Mouse (Mus musculus) forebrain, embryonic 14.5 days (tissue): ENCODE measurements around the gene Adam11. TPM values are rescaled to one million over a fixed set of nuclear protein-coding genes. Genes with fewer than 3 reads are reported as not detected.

Experiments
- ATAC-seq: fragments of 200-750 bp; cut with Nextera tagmentation; 2 replicates; pipeline ENCODE4 v1.8.0; 2017; ENCODE audit warnings: mild to moderate bottlenecking, moderate library complexity
- DNase-seq: peaks from one replicate; pipeline ENCODE4 v3.0.0-alpha.2; 2015; ENCODE audit warnings: low spot score
- H3K27ac ChIP-seq: fragments of 300-500 bp; sonication (generic); 2 replicates; pipeline ENCODE4 v1.5.1; 2014; ENCODE audit warnings: low read depth, mild to moderate bottlenecking, control low read depth, low read length, moderate library complexity
- H3K27me3 ChIP-seq: fragments of 300-500 bp; sonication (generic); replicated peaks from 2 replicates; pipeline ENCODE4 v1.6.1; 2014; ENCODE audit warnings: low read length, control low read depth, mixed read lengths; ENCODE audit not compliant: control insufficient read depth, insufficient read depth
- H3K36me3 ChIP-seq: fragments of 300-500 bp; sonication (generic); 2 replicates; pipeline ENCODE4 v1.6.1; 2014; ENCODE audit warnings: low read length, control low read depth; ENCODE audit not compliant: control insufficient read depth, insufficient read depth
- H3K4me1 ChIP-seq: fragments of 300-500 bp; sonication (generic); 2 replicates; pipeline ENCODE4 v1.6.1; 2014; ENCODE audit warnings: antibody characterized with exemption, low read length, control low read depth; ENCODE audit not compliant: control insufficient read depth, insufficient read depth
- H3K4me2 ChIP-seq: fragments of 300-500 bp; sonication (generic); 2 replicates; pipeline ENCODE4 v1.6.1; 2014; ENCODE audit warnings: mild to moderate bottlenecking, control low read depth, low read length
- H3K4me3 ChIP-seq: fragments of 300-500 bp; sonication (generic); 2 replicates; pipeline ENCODE4 v1.5.1; 2014; ENCODE audit warnings: low read depth, low read length, control low read depth
- H3K9ac ChIP-seq: fragments of 300-500 bp; sonication (generic); 2 replicates; pipeline ENCODE4 v1.6.1; 2014; ENCODE audit warnings: mild to moderate bottlenecking, low read length, control low read depth, moderate library complexity
- H3K9me3 ChIP-seq: fragments of 300-500 bp; sonication (generic); replicated peaks from 2 replicates; pipeline ENCODE4 v1.6.1; 2016; ENCODE audit warnings: low read length, control low read depth, mixed read lengths; ENCODE audit not compliant: control insufficient read depth
- WGBS: fragments of 180-500 bp; shearing (Covaris S2); extraction: QIAGEN DNeasy Blood & Tissue Kit; methylation state at CpG from one replicate; pipeline ENCODE4 v1.1.7; 2014; 5-methylcytosine and 5-hydroxymethylcytosine counted together
- polyA plus RNA-seq: library from polyadenylated mRNA; unstranded; fragments of >200 nt; fragmentation: Nextera tagmentation; extraction: Ambion mirVana; gene quantifications from 2 replicates; pipeline ENCODE4 v1.2.1, GENCODE M21; 2014

Adam11 gene
- polyA plus RNA-seq, 1 experiment from 2014 or later = 10.0 TPM

DNA sequence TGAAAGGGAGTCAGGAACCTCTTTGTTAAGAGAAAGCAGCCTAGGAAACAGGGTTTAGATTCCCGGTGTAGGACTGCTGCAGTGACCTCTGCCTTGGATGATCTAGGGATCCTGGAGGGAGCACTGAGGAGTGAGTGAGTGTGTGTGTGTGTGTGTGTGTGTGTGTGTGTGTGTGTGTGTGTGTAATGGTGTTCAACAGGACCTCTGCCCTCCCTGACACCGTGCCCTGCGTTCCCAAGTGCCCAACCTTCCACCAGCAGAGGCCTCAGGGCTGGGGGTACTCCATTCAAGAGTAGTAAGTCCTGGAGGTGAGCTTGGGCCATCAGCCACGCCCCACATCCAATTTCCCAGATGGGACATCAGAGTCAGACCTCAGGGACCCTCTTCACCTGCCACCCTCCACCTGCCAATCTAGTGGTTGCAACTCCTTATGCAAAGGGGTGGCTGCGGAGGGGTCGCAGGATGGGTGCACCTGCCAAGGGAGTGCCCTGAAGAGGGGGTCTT lies 382 bp upstream of the Adam11 start:
- DNase-seq = no peak
- Histone ChIP-seq H3K9me3 (no peaks in the 10 kb centered on the region), H3K36me3 (no peaks in the 10 kb centered on the region), H3K27ac (no peak overlapping the region), H3K4me2 (peak overlapping the region; percentile 99), H3K4me3 (peak overlapping the region; percentile 62), H3K4me1 (peaks cover 7% of the 10 kb centered on the region), H3K27me3 (0 out of 2 replicates have a peak, but pooled peaks cover 3% of the 10 kb centered on the region), H3K9ac (peak overlapping the region; percentile 83)
- 15% methylated on average over 6 of the region's 6 CpGs for WGBS
- ATAC-seq = peak; percentile 25

GRCm38 (mm10) chr11:102762248-102762647 lies 1.0 kb downstream of the Adam11 start:
- H3K27me3 ChIP-seq = 0 out of 2 replicates have a peak, but pooled peaks cover 3% of the 10 kb centered on the region
- whole genome bisulfite sequencing = 13% methylated on average over 15 of the region's 15 CpGs
- no peak overlapping the region for H3K27ac ChIP-seq
- H3K9ac ChIP-seq = peak overlapping the region; percentile 83
- no peaks in the 10 kb centered on the region for H3K9me3 ChIP-seq
- DNase-seq (no peak), ATAC-seq (peak; percentile 6; the same call in 1 of the 2 replicates)
- H3K4me2 ChIP-seq = peak overlapping the region; percentile 99
- peak overlapping the region; percentile 62 for H3K4me3 ChIP-seq
- H3K4me1 ChIP-seq = peaks cover 7% of the 10 kb centered on the region
- H3K36me3 ChIP-seq = no peaks in the 10 kb centered on the region

- 56% methylated on average over 11 of the region's 11 CpGs for WGBS
These were observed 1.9 kb downstream of the Adam11 start for GRCm38 (mm10) chr11:102763009-102763767.

GRCm38 (mm10) chr11:102765416-102765815 lies 4.2 kb downstream of the Adam11 start:
- Histone ChIP-seq H3K9me3 (no peaks in the 10 kb centered on the region), H3K27ac (no peak overlapping the region), H3K4me3 (no peak overlapping the region), H3K36me3 (no peaks in the 10 kb centered on the region), H3K4me2 (no peak overlapping the region), H3K27me3 (0 out of 2 replicates have a peak, but pooled peaks cover 3% of the 10 kb centered on the region), H3K9ac (no peak overlapping the region), H3K4me1 (peaks cover 7% of the 10 kb centered on the region)
- no peak for ATAC-seq
- WGBS = 91% methylated on average over 5 of the region's 5 CpGs
- no peak for DNase-seq

More at GRCm38 (mm10) chr11:102763009-102763767, 1.9 kb downstream of the Adam11 start:
- Histone ChIP-seq H3K4me2 (no peak overlapping the region), H3K27ac (no peak overlapping the region), H3K9ac (no peak overlapping the region), H3K4me1 (peaks cover 7% of the 10 kb centered on the region), H3K9me3 (no peaks in the 10 kb centered on the region), H3K27me3 (0 out of 2 replicates have a peak, but pooled peaks cover 3% of the 10 kb centered on the region), H3K4me3 (no peak overlapping the region), H3K36me3 (no peaks in the 10 kb centered on the region)
- ATAC-seq (no peak), DNase-seq (no peak)

- Histone ChIP-seq H3K4me3 (no peak overlapping the region), H3K9ac (no peak overlapping the region), H3K36me3 (no peaks in the 10 kb centered on the region), H3K9me3 (no peaks in the 10 kb centered on the region), H3K4me2 (no peak overlapping the region), H3K27ac (no peak overlapping the region), H3K27me3 (no peaks in the 10 kb centered on the region), H3K4me1 (peaks cover 8% of the 10 kb centered on the region)
- 74% methylated on average over 6 of the region's 6 CpGs for WGBS
- no peak for ATAC-seq
- DNase-seq = no peak
These were observed 5.9 kb downstream of the Adam11 start for GRCm38 (mm10) chr11:102767055-102767670.

- Histone ChIP-seq H3K9ac (no peak overlapping the region), H3K4me2 (no peak overlapping the region), H3K27me3 (no peaks in the 10 kb centered on the region), H3K27ac (no peak overlapping the region), H3K4me1 (peaks cover 10% of the 10 kb centered on the region; the same call in 1 of the 2 replicates), H3K36me3 (no peaks in the 10 kb centered on the region), H3K9me3 (no peaks in the 10 kb centered on the region), H3K4me3 (no peak overlapping the region)
- ATAC-seq (no peak), DNase-seq (no peak)
- 89% methylated on average over 6 of the region's 6 CpGs for WGBS
These were observed 7.9 kb downstream of the Adam11 start for GRCm38 (mm10) chr11:102769141-102769540.

DNA sequence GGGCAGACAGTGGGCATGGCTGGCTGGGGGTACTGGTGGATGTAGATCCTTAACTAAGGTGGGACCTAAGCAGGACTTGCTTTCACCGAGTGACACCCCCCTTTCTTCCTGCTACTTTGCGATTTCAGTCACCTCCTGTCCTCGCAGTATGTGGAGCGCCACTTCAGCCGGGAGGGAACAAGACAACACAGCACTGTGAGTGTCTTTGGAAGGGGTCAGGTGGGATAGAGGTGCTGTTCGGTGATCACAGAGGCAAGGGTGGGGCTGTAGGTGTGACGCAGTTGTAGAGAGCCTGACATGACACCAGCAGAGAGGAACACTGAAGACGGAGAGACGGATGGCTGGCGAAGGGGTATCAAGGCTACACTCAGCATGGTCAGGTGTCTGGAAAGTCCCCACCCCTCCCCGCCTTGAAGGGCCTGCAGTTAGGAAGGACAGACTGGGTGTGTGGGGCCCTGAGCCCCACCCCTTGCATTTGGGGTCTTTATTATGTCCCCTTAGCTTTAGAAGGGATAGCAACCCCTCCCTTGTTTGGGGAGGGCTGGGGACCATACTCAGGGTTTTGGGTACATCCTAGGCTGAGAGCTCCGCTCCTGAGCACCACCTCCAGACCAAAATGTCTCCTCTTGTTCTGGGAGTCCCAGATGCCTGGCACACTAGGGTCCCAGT lies 8.9 kb downstream of the Adam11 start:
- peaks cover 13% of the 10 kb centered on the region for H3K4me1 ChIP-seq
- H3K9ac ChIP-seq = no peak overlapping the region

GRCm38 (mm10) chr11:102770662-102771435 lies 9.6 kb downstream of the Adam11 start:
- Histone ChIP-seq H3K27me3 (no peaks in the 10 kb centered on the region), H3K4me2 (no peak overlapping the region), H3K36me3 (0 out of 2 replicates have a peak, but pooled peaks cover under 1% of the 10 kb centered on the region), H3K4me3 (no peak overlapping the region), H3K27ac (no peak overlapping the region), H3K4me1 (peaks cover 18% of the 10 kb centered on the region), H3K9me3 (no peaks in the 10 kb centered on the region), H3K9ac (no peak overlapping the region)
- ATAC-seq (no peak), DNase-seq (no peak)
- 53% methylated on average over 15 of the region's 15 CpGs for WGBS

More for the DNA sequence above, 8.9 kb downstream of the Adam11 start:
- H3K27me3 ChIP-seq = no peaks in the 10 kb centered on the region
- H3K27ac ChIP-seq = no peak overlapping the region
- H3K36me3 ChIP-seq = no peaks in the 10 kb centered on the region
- H3K9me3 ChIP-seq = no peaks in the 10 kb centered on the region
- WGBS = 83% methylated on average over 12 of the region's 12 CpGs
- H3K4me3 ChIP-seq = no peak overlapping the region
- no peak overlapping the region for H3K4me2 ChIP-seq
- no peak for DNase-seq
- ATAC-seq = no peak
